Mouse (Mus musculus) liver, embryonic 15.5 days (tissue): Measurements from ENCODE around the gene Npas3. TPM values are rescaled to one million over a fixed set of nuclear protein-coding genes. Genes with fewer than 3 reads are reported as not detected.

ENCODE experiments used
- ATAC-seq: fragments of 200-750 bp; cut with Nextera tagmentation; 2 replicates; pipeline ENCODE4 v1.8.0; 2017; ENCODE audit warnings: moderate number of reproducible peaks, mild to moderate bottlenecking, moderate library complexity; ENCODE audit not compliant: insufficient read depth
- H3K27ac ChIP-seq: fragments of 300-500 bp; sonication (generic); replicated peaks from 2 replicates; pipeline ENCODE4 v1.5.1; 2015; ENCODE audit warnings: mild to moderate bottlenecking, inconsistent platforms
- H3K27me3 ChIP-seq: fragments of 300-500 bp; sonication (generic); 2 replicates; pipeline ENCODE4 v1.6.1; 2015; ENCODE audit warnings: mild to moderate bottlenecking, inconsistent platforms
- H3K36me3 ChIP-seq: fragments of 300-500 bp; sonication (generic); replicated peaks from 2 replicates; pipeline ENCODE4 v1.6.1; 2015; ENCODE audit warnings: moderate library complexity, mild to moderate bottlenecking, inconsistent platforms
- H3K4me1 ChIP-seq: fragments of 300-500 bp; sonication (generic); replicated peaks from 2 replicates; pipeline ENCODE4 v1.6.1; 2015; ENCODE audit warnings: inconsistent platforms
- H3K4me2 ChIP-seq: fragments of 300-500 bp; sonication (generic); 2 replicates; pipeline ENCODE4 v1.6.1; 2015; ENCODE audit warnings: moderate library complexity, mild to moderate bottlenecking, inconsistent platforms
- H3K4me3 ChIP-seq: fragments of 300-500 bp; sonication (generic); replicated peaks from 2 replicates; pipeline ENCODE4 v1.5.1; 2015; ENCODE audit warnings: mild to moderate bottlenecking, inconsistent platforms
- H3K9ac ChIP-seq: fragments of 300-500 bp; sonication (generic); 2 replicates; pipeline ENCODE4 v1.6.1; 2015; ENCODE audit warnings: moderate library complexity, mild to moderate bottlenecking, inconsistent platforms
- H3K9me3 ChIP-seq: fragments of 300-500 bp; sonication (generic); replicated peaks from 2 replicates; pipeline ENCODE4 v1.6.1; 2016; ENCODE audit warnings: inconsistent platforms
- WGBS: fragments of 180-500 bp; shearing (Covaris S2); methylation state at CpG from one replicate; pipeline ENCODE4 v1.1.7; 2015; ENCODE audit warnings: mixed read lengths; ENCODE audit not compliant: insufficient replicate concordance; 5-methylcytosine and 5-hydroxymethylcytosine counted together
- polyA plus RNA-seq: library from polyadenylated mRNA; unstranded; fragments of >200 nt; fragmentation: Nextera tagmentation; extraction: Ambion mirVana; gene quantifications from 2 replicates; pipeline ENCODE4 v1.2.1, GENCODE M21; 2015

Gene Npas3
- polyA plus RNA-seq = 0.10 and 0.33 TPM in 2 replicates

DNA sequence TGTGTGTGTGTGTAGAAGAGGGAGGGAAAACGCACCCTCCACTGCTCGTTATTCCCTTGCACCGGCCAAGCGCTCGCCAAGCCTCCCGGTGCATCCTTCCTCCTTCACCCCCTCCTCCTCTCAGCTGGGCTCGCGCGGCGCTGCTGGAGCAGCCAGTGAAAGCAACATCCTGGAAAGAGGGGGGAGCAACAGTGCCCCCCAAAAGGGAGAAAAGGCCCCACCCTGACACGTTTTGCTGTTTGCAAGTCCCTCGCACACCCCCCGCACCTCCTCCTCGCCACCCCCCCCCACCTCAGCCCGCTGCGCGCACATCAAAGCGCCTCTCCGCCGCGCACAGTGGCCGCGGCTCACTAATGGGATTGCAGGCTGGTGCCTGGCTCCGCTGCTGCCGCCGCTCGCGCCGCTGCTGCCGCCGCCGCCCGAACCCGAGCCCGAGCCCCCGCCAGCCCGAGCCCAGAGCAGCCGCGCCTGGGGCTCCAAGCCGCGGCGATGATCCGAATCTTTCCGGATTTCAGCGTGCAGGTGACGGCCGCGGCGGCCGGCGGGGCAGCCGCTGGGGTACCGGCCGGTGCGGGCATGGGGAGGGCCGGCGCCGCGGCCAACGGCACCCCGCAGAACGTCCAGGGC is at the start of gene Npas3:
Gene Npas3, plus strand, starts transcription at position 577 of the 627 bp plus-strand sequence.
- ATAC-seq = no peak
- Histone ChIP-seq H3K4me3 (peak within 1 kb of the TSS; percentile 27), H3K9ac (no peak within 1 kb of the TSS)

GRCm38 (mm10) chr12:53217141-53217540 is 31.3 kb upstream of the Npas3 start:
- Histone ChIP-seq H3K27me3 (no peaks in the 10 kb centered on the region), H3K4me3 (no peak overlapping the region), H3K27ac (no peak overlapping the region), H3K9ac (no peak overlapping the region), H3K4me2 (no peak overlapping the region), H3K4me1 (no peaks in the 10 kb centered on the region), H3K36me3 (no peaks in the 10 kb centered on the region), H3K9me3 (no peaks in the 10 kb centered on the region)
- 73% methylated on average over 15 of the region's 15 CpGs for WGBS
- ATAC-seq = no peak

More for the DNA sequence above, at the start of gene Npas3:
- Histone ChIP-seq H3K4me1 (no peaks in the 10 kb centered on the region), H3K27me3 (peaks cover 86% of the 10 kb centered on the region), H3K4me2 (peak within 1 kb of the TSS; percentile 44), H3K36me3 (no peaks in the 10 kb centered on the region), H3K9me3 (no peaks in the 10 kb centered on the region), H3K27ac (no peak within 1 kb of the TSS)
- WGBS = under 1% methylated on average over 61 of the region's 62 CpGs

DNA sequence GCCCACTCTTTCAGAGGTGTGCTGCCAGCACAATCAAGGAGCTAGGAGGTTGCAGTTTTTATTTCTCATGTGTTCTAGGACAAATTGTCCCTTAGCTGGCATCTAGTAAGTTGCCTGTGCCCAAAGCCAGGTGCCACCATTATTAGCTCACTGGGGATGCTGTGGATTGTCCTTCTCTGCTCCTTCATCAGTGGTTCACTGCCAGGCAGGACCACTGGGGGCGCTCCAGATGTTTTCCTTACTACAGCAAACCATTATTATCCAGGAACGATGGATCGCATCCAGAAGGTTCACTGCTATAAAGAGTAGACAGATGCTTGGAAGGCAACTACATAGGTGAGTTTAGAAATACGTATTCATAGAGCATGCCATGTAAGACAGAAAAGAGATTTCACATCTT is 25.7 kb upstream of the Npas3 start:
- H3K4me3 ChIP-seq = no peak overlapping the region
- 48% methylated on average over 4 of the region's 4 CpGs for WGBS
- H3K4me2 ChIP-seq = no peak overlapping the region
- no peak for ATAC-seq
- H3K27me3 ChIP-seq = no peaks in the 10 kb centered on the region
- no peaks in the 10 kb centered on the region for H3K9me3 ChIP-seq
- H3K36me3 ChIP-seq = no peaks in the 10 kb centered on the region
- H3K27ac ChIP-seq = no peak overlapping the region
- H3K4me1 ChIP-seq = no peaks in the 10 kb centered on the region
- no peak overlapping the region for H3K9ac ChIP-seq

DNA sequence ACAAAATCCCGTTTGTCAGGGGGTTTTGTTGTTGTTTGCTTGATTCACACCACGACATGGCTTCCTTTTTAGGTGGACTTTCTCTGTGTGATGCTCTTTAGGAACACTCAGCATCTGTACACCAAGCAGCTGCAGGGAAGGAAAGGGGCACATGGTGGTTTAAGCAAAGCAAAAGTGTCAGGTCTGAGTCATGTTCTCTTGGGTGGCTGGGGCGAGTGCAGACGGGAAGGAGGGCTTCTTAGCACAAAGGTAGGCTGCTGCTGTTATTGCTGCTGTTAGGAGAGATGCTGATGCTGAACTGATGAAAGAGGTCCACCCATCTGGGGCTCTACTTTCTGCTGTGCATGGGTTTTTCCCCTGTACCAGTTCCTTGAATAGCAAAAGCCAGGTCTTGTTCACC is 21.1 kb upstream of the Npas3 start:
- no peak for ATAC-seq
- Histone ChIP-seq H3K4me2 (no peak overlapping the region), H3K9ac (no peak overlapping the region), H3K9me3 (no peaks in the 10 kb centered on the region), H3K4me1 (no peaks in the 10 kb centered on the region), H3K36me3 (no peaks in the 10 kb centered on the region), H3K27ac (no peak overlapping the region), H3K4me3 (no peak overlapping the region), H3K27me3 (no peaks in the 10 kb centered on the region)
- WGBS = 24% methylated on average over 4 of the region's 4 CpGs

GRCm38 (mm10) chr12:53229419-53229818 is 19.1 kb upstream of the Npas3 start:
- H3K9me3 ChIP-seq = no peaks in the 10 kb centered on the region
- ATAC-seq = no peak
- H3K9ac ChIP-seq = no peak overlapping the region
- no peaks in the 10 kb centered on the region for H3K36me3 ChIP-seq
- 44% methylated on average over 2 of the region's 2 CpGs for WGBS
- no peaks in the 10 kb centered on the region for H3K4me1 ChIP-seq
- H3K27ac ChIP-seq = no peak overlapping the region
- no peak overlapping the region for H3K4me2 ChIP-seq
- H3K4me3 ChIP-seq = no peak overlapping the region
- no peaks in the 10 kb centered on the region for H3K27me3 ChIP-seq

DNA sequence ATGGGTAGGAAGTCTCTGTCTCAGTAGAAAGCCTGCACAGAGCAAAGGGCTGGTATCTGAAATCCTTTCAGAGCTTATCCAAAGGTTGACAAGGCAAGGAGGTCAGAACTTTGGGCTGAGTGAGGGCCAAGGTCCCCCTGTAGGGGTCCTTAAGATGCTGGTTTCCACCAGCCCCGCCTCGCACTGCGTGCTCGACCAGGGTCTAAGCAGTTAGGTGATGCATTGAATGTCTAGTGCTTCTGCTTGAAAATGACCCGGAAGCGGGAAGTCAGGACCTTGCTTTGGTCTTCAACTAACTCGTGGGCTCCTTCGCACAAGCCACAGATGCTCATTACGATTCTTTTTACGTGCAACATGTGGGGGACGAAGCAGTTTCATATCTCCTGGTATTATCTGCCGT is 2.3 kb upstream of the Npas3 start:
- peaks cover 71% of the 10 kb centered on the region for H3K27me3 ChIP-seq
- H3K27ac ChIP-seq = no peak overlapping the region
- no peak overlapping the region for H3K9ac ChIP-seq
- no peaks in the 10 kb centered on the region for H3K9me3 ChIP-seq
- peak overlapping the region; percentile 13; the same call in 1 of the 2 replicates for H3K4me2 ChIP-seq
- H3K4me3 ChIP-seq = no peak overlapping the region
- no peaks in the 10 kb centered on the region for H3K36me3 ChIP-seq
- WGBS = 3% methylated on average over 12 of the region's 12 CpGs
- no peaks in the 10 kb centered on the region for H3K4me1 ChIP-seq
- ATAC-seq = no peak

DNA sequence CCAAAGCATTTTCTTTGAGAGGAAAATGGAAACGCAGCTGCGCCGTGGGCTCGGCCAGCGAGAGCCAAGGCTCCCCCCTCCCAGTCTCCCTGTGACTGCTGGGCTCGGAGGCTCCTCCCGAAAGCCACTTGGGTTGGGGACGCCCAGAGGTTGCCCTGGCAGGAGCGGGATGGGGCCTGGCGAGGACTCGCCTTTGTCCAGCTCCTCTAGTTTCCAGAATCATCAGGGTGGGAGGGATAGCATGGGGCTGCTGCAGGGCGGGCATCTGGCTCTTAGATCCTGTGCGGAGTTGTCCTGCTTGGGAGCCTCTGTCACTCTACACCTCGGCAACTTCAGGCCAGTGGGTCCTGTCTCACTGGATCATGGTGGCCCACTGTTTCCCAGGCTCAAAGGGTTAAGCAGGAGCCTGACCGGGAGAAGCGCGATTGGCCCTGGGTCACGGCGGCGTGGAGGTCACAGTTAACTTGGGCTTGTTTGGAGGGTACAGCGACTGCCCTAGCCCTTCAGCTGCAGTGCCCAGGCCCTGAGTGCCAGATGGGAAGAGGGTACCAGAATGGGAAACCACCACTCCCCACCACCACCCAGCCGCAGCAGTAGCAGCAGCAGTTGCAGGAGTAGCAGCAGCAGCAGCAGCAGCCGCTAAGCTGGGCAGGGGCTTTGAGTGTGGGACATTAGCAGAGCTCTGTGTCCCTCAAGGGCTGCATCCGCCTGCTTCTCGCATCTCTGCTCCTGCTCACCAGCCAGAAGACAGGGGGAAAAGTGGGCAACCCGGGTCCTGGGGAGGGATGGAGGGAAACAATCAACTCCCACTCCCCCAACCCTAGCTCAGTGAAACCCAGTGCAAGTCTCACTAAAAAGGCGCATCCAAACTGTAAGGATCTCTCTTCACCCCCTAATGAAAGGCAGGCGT is 1.6 kb upstream of the Npas3 start:
- no peak for ATAC-seq
- Histone ChIP-seq H3K9me3 (no peaks in the 10 kb centered on the region), H3K4me3 (no peak overlapping the region), H3K27me3 (peaks cover 76% of the 10 kb centered on the region), H3K4me2 (peak overlapping the region; percentile 13; the same call in 1 of the 2 replicates), H3K27ac (no peak overlapping the region), H3K9ac (no peak overlapping the region), H3K36me3 (no peaks in the 10 kb centered on the region), H3K4me1 (no peaks in the 10 kb centered on the region)
- 1% methylated on average over 28 of the region's 28 CpGs for WGBS

GRCm38 (mm10) chr12:53247491-53248035 is 914 bp upstream of the Npas3 start:
- no peak for ATAC-seq
- Histone ChIP-seq H3K9ac (no peak overlapping the region), H3K4me3 (no peak overlapping the region), H3K27ac (no peak overlapping the region), H3K27me3 (peaks cover 80% of the 10 kb centered on the region), H3K36me3 (no peaks in the 10 kb centered on the region), H3K4me2 (peak overlapping the region; percentile 44), H3K4me1 (no peaks in the 10 kb centered on the region), H3K9me3 (no peaks in the 10 kb centered on the region)
- 1% methylated on average over 25 of the region's 25 CpGs for WGBS

- WGBS = 2% methylated on average over 15 of the region's 15 CpGs
- Histone ChIP-seq H3K9ac (no peak overlapping the region), H3K36me3 (no peaks in the 10 kb centered on the region), H3K4me3 (peak overlapping the region; percentile 27; the same call in 1 of the 2 replicates), H3K4me1 (peaks cover 4% of the 10 kb centered on the region; the same call in 1 of the 2 replicates), H3K27ac (no peak overlapping the region), H3K27me3 (peaks cover 92% of the 10 kb centered on the region), H3K4me2 (peak overlapping the region; percentile 44), H3K9me3 (no peaks in the 10 kb centered on the region)
- ATAC-seq = no peak
These were observed 319 bp downstream of the Npas3 start for GRCm38 (mm10) chr12:53248796-53249195.

DNA sequence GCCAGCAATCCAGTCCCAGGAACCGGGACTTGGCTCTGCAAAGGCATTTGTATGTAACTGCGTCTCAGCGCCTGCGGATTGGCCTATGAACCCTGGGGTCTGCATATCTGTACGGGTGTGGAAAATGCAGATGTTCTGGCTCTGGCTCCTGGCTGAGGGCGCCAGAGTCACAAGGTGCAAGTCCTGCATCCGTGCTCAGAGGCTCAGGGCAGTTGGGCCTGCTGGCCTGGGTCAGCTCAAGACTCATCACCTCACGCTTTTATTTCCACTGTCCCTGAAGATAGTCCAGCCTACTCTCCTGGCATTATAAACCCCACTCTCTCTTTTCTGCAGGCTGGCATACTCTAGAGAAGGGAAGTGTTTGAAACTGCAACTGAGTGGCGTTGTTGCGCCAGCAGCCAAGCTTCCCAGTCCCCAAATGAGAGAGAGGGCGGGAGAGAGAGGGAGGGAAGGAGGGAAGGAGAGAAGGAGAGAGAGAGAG is 3.3 kb downstream of the Npas3 start:
- Histone ChIP-seq H3K9me3 (no peaks in the 10 kb centered on the region), H3K9ac (no peak overlapping the region), H3K27ac (no peak overlapping the region), H3K4me2 (peak overlapping the region; percentile 70), H3K36me3 (no peaks in the 10 kb centered on the region), H3K27me3 (peaks cover 93% of the 10 kb centered on the region), H3K4me1 (peaks cover 5% of the 10 kb centered on the region; the same call in 1 of the 2 replicates), H3K4me3 (no peak overlapping the region)
- no peak for ATAC-seq
- 2% methylated on average over 11 of the region's 11 CpGs for WGBS

DNA sequence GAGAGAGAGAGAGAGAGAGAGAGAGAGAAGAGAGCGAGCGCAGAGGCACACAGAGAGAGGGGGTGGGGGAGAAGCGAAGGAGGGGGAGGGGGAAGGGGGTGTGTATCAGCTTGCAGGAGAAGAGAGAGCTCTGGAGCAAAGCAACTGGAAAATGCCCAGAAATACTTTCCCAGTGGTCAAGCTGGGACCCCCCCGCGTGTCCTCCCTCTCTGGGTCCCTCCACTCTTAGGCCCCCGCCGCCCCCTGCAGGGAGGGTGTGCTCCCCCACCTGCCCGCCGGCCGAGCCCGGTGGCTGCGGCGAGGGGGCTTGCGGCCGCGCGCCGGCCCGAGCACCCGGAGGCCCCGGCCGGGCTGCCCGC is 3.7 kb downstream of the Npas3 start:
- Histone ChIP-seq H3K27ac (no peak overlapping the region), H3K4me1 (peaks cover 5% of the 10 kb centered on the region; the same call in 1 of the 2 replicates), H3K9me3 (no peaks in the 10 kb centered on the region), H3K27me3 (peaks cover 91% of the 10 kb centered on the region), H3K4me2 (peak overlapping the region; percentile 70), H3K9ac (no peak overlapping the region), H3K4me3 (peak overlapping the region; percentile 58), H3K36me3 (no peaks in the 10 kb centered on the region)
- WGBS = 0% methylated on average over 12 of the region's 23 CpGs
- ATAC-seq = no peak
